Mouse (Mus musculus) NIH3T3 (cell line): ENCODE results near the gene Aoah.

Experiments used
- DNase-seq: peaks from one replicate; pipeline ENCODE4 v3.0.0-alpha.2; 2012; ENCODE audit warnings: low read depth

Aoah gene

GRCm38 (mm10) chr13:20905195-20905594 lies 111.3 kb downstream of the Aoah start:
- DNase-seq, result no peak

DNA sequence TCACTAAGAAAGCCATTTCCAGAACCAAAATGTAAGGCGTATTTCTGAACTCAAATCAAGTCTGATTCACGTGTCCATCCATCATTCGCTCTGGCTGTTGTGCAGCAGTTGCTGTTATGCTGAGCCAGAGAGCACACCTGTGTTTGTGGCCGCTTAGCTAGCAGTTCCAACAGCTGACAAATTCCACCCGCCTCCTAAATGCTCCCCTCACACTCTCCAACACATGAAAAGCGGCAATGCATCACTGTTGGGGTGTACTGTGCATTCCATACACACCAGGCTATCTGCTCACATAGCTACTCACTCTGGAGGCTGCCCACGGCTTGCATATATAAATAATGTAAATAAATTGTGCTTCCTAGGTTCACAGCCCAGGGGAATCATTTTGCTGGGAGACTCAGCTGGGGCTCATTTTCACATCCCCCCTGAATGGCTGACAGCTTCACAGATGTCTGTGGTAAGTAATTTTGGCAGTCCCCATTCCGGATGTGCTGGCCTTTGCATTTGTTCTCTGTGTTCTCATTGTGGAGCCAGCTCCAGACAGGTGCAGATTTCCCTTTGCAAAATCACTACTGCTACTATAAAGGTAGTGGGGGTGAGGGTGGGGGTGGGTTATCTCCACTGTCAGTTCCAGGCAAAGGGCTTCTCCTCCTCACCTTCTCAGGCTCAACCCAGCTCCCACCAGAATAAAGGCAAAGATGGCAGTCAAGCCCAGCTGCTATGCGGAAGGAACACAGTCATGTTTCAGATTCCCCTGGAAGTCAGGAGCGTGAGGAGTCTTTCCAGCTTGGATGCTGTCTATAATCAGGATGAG lies 123.0 kb downstream of the Aoah start:
- DNase-seq, result no peak

GRCm38 (mm10) chr13:20920401-20920800 lies 126.5 kb downstream of the Aoah start:
- DNase-seq, result no peak

DNA sequence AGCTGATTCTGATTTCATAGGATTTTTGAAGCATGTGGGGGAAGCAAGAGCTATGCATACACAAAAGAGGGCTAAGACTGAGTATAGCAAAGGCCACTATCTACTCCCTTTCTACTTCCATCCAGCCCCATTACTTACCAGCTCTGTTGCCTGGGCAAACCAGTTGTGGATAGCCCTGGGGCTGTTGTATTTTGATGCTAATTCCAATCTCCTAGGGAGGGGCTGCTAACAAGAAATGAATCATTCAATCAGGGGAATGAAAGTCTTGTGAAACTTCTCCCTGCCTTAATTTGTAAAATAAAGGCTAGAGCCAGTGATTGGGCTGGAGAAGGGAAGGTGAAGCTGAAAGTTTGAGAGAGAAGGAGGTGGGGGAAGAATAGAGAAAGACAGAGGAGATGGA lies 142.1 kb downstream of the Aoah start:
- no peak for DNase-seq

GRCm38 (mm10) chr13:20937452-20937851 lies 143.5 kb downstream of the Aoah start:
- peak; percentile 63 for DNase-seq

GRCm38 (mm10) chr13:20939099-20939498 lies 145.2 kb downstream of the Aoah start:
- DNase-seq, result no peak

- DNase-seq, result peak; percentile 45
Measured at GRCm38 (mm10) chr13:20940389-20940788, 146.5 kb downstream of the Aoah start.

GRCm38 (mm10) chr13:20941707-20942106 lies 147.8 kb downstream of the Aoah start:
- no peak for DNase-seq

- DNase-seq, result no peak
Measured at GRCm38 (mm10) chr13:20963086-20963485, 169.2 kb downstream of the Aoah start.

DNA sequence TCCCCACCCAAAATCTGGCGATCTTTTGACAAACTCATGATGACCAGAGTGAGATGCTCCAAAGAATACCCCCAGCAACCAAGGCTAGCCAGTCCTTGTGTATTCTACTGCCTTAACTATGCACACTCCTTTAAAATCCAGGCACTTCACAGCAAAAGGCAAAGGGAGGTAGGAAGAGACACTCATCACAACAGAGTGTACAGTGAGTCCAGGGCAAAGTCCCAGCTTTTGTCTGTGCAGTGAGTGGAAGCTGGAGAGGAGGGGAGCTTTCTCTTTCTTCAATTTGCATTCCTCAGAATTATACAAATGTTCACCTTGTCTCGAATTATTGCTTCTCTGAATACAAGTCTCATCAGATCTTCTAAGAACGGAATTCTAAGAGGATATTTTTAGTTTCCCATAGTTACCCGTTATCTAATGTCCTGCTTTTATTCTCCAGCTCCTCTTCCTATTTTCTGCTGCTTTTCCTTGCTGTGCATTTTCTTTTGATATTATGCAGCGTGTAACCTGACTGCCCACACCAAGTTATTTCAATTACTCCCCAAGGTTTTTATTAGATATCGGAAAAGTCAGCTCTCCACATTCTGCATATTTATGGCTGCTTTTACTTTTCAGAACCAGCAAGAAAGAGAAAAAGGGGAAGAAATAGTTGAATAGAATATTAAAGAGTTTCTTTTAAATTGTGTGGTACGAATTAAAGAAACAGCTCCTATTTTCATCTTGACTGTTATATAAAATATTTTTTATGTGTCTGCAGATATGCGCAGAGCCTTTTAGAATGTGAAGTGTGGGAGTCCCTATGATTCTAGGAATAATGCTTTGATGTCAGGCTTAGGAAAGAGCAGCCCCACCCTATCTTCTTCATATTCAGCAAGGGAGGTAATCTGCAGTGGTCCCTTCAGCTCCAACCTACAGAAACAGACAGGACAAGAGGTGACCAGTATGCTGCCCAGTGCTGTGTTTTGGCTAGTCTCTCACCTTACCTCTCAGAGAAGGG lies 187.6 kb downstream of the Aoah start:
- no peak for DNase-seq

GRCm38 (mm10) chr13:20985510-20985909 lies 191.6 kb downstream of the Aoah start:
- DNase-seq, result no peak

DNA sequence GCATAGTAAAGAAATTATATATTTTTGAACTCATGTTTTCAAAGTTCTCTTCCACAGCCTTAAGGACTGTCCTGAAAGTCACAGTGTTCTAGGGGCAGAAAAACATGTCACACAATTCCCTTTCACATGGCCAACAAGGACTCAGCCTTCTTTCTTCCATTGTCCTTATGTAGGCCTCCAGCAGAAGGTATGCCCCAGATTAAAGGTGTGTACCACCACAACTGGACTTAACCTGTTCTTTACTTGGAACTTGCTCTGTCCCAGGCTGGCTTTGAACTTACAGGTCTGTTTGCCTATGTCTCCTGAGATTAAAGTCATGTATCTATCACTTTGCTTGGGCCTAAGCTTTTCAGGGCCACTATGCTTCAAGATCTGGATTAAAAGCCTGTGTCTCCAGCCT lies 192.0 kb downstream of the Aoah start:
- no peak for DNase-seq

- no peak for DNase-seq
Measured at GRCm38 (mm10) chr13:21005238-21005637, 211.3 kb downstream of the Aoah start.

GRCm38 (mm10) chr13:21005642-21006320 lies 211.9 kb downstream of the Aoah start:
- DNase-seq, result no peak

GRCm38 (mm10) chr13:21006321-21006653 lies 212.4 kb downstream of the Aoah start:
- no peak for DNase-seq

DNA sequence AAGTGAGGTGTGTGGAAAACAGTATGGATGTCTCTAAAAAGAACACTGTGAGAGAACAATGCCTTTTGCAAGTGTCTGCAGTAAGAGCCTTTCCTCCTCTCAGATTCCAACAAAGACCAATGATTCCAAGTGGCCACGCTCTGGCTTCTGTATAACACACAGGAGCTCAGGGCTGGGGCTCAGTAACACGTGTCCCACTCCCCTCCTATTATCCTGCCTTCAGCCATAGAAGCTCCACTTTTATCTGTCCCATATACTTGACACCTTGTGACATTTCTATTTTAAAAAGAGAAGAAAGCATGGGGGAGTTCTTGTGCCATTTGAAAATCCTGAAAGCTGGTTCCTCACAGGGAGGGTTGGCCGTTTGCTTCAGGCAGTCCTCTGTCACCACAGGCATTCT lies 219.7 kb downstream of the Aoah start:
- DNase-seq, result no peak

GRCm38 (mm10) chr13:21024831-21025230 lies 230.9 kb downstream of the Aoah start:
- DNase-seq, result no peak

DNA sequence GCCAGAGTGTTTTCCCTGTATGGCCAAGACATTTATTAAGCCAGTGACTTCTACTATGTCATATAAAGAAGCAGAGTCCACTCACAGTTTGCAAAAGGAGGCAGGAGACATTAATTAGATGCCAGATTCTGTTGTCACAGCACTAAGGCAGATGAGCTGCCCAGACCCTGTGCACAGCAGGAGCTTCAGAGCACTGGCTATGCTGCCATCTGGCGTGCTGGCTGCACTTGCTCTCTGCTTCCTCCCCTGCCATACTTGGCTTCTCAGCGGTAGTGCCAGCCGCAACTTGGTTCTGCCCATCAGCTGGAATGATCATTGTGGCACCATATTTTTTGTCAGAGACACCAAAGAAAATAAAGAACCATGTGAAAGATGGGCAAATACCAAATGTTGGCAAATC lies 239.3 kb downstream of the Aoah start:
- no peak for DNase-seq

DNA sequence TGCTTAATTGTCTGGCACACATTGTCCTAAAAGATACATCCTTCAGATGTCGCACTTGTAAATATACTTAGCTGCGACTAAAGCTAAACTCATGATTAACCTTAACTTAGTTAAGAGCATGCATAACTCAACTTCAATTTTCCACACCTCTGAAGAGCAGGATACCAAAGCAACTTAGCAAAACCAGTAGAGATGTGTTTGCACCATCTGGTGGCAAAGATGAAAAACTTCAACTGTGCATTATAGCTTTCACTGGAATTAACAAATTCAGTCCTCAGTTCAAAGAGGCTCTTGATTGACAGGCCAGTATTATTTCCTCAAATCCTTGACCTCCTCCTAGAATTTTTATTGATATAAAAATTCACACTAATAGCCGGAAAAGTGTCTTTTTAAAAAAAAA lies 241.1 kb downstream of the Aoah start:
- peak; percentile 16 for DNase-seq

- DNase-seq, result no peak
Measured at GRCm38 (mm10) chr13:21035981-21036380, 242.1 kb downstream of the Aoah start.

GRCm38 (mm10) chr13:21040589-21041199 lies 246.8 kb downstream of the Aoah start:
- DNase-seq, result no peak

GRCm38 (mm10) chr13:21050118-21050517 lies 256.2 kb downstream of the Aoah start:
- DNase-seq, result no peak
